Mouse (Mus musculus) lung, postnatal 0 days (tissue): Measurements from ENCODE around the gene Robo1. TPM values are rescaled to one million over a fixed set of nuclear protein-coding genes. Genes with fewer than 3 reads are reported as not detected.

Experiments
- ATAC-seq: fragments of 200-750 bp; cut with Nextera tagmentation; 2 replicates; pipeline ENCODE4 v1.8.0; 2017; ENCODE audit warnings: moderate library complexity
- DNase-seq: peaks from one replicate; pipeline ENCODE4 v3.0.0-alpha.2; 2016; ENCODE audit warnings: low spot score
- H3K27ac ChIP-seq: fragments of 300-500 bp; sonication (generic); 2 replicates; pipeline ENCODE4 v1.5.1; 2014; ENCODE audit warnings: antibody characterized with exemption, mild to moderate bottlenecking, low read length, mixed read lengths
- H3K27me3 ChIP-seq: fragments of 300-500 bp; sonication (generic); replicated peaks from 2 replicates; pipeline ENCODE4 v1.6.1; 2014; ENCODE audit warnings: low read length, mixed read lengths; ENCODE audit not compliant: insufficient read depth
- H3K36me3 ChIP-seq: fragments of 300-500 bp; sonication (generic); 2 replicates; pipeline ENCODE4 v1.6.1; 2014; ENCODE audit warnings: low read length, mixed read lengths; ENCODE audit not compliant: insufficient read depth
- H3K4me1 ChIP-seq: fragments of 300-500 bp; sonication (generic); 2 replicates; pipeline ENCODE4 v1.6.1; 2014; ENCODE audit warnings: antibody characterized with exemption, low read depth, low read length, mixed read lengths; ENCODE audit not compliant: insufficient read depth
- H3K4me2 ChIP-seq: fragments of 300-500 bp; sonication (generic); replicated peaks from 2 replicates; pipeline ENCODE4 v1.6.1; 2014; ENCODE audit warnings: low read depth, mild to moderate bottlenecking, low read length, moderate library complexity, mixed read lengths
- H3K4me3 ChIP-seq: fragments of 300-500 bp; sonication (generic); 2 replicates; pipeline ENCODE4 v1.5.1; 2014; ENCODE audit warnings: low read depth, low read length
- H3K9ac ChIP-seq: fragments of 300-500 bp; sonication (generic); replicated peaks from 2 replicates; pipeline ENCODE4 v1.6.1; 2014; ENCODE audit warnings: low read depth, mild to moderate bottlenecking
- H3K9me3 ChIP-seq: fragments of 300-500 bp; sonication (generic); 2 replicates; pipeline ENCODE4 v1.6.1; 2016; ENCODE audit warnings: low read length, mixed read lengths
- CTCF ChIP-seq: IDR thresholded peaks from 2 replicates; pipeline ENCODE4 v1.5.1; 2016; ENCODE audit warnings: antibody characterized with exemption, mild to moderate bottlenecking
- EP300 ChIP-seq: IDR thresholded peaks from 2 replicates; pipeline ENCODE4 v1.6.1; 2016; ENCODE audit warnings: antibody characterized with exemption, mild to moderate bottlenecking, control low read depth
- whole genome bisulfite sequencing: fragments of 180-500 bp; shearing (Covaris S2); extraction: QIAGEN DNeasy Blood & Tissue Kit; methylation state at CpG from one replicate; pipeline ENCODE4 v1.1.7; 2014; 5-methylcytosine and 5-hydroxymethylcytosine counted together
- polyA plus RNA-seq: library from polyadenylated mRNA; unstranded; fragments of >200 nt; fragmentation: Nextera tagmentation; extraction: Ambion mirVana; gene quantifications from 2 replicates; pipeline ENCODE4 v1.2.1, GENCODE M21; 2015

The Robo1 gene
- polyA plus RNA-seq, 1 experiment from 2014 or later = 7.0 TPM

GRCm38 (mm10) chr16:72924423-72925224 lies 616.5 kb downstream of the Robo1 start:
- Histone ChIP-seq H3K27me3 (no peaks in the 10 kb centered on the region), H3K36me3 (no peaks in the 10 kb centered on the region), H3K4me2 (peak overlapping the region; percentile 52), H3K9ac (0 out of 2 replicates have a peak overlapping the region, but pooled peaks have one; percentile 8), H3K27ac (peak overlapping the region; percentile 14; the same call in 1 of the 2 replicates), H3K9me3 (no peaks in the 10 kb centered on the region), H3K4me3 (0 out of 2 replicates have a peak overlapping the region, but pooled peaks have one; percentile 8), H3K4me1 (no peaks in the 10 kb centered on the region; the same call in 1 of the 2 replicates)
- WGBS = 14% methylated on average over 15 of the region's 15 CpGs
- peak; percentile 74 for DNase-seq
- peak; percentile 87 for ATAC-seq
- TF ChIP-seq EP300 (no peak), CTCF (no peak)

GRCm38 (mm10) chr16:72928525-72929122 lies 620.5 kb downstream of the Robo1 start:
- Histone ChIP-seq H3K4me2 (no peak overlapping the region), H3K36me3 (no peaks in the 10 kb centered on the region), H3K4me3 (no peak overlapping the region), H3K9me3 (no peaks in the 10 kb centered on the region), H3K27ac (no peak overlapping the region), H3K9ac (no peak overlapping the region), H3K27me3 (no peaks in the 10 kb centered on the region), H3K4me1 (no peaks in the 10 kb centered on the region; the same call in 1 of the 2 replicates)
- no peak for TF ChIP-seq CTCF
- no peak for TF ChIP-seq EP300
- no peak for ATAC-seq
- WGBS = 67% methylated on average over 6 of the region's 6 CpGs
- no peak for DNase-seq

GRCm38 (mm10) chr16:72930871-72931270 lies 622.8 kb downstream of the Robo1 start:
- H3K4me2 ChIP-seq = no peak overlapping the region
- no peak overlapping the region for H3K4me3 ChIP-seq
- no peaks in the 10 kb centered on the region for H3K36me3 ChIP-seq
- no peaks in the 10 kb centered on the region for H3K9me3 ChIP-seq
- WGBS = 66% methylated on average over 4 of the region's 4 CpGs
- no peak overlapping the region for H3K27ac ChIP-seq
- TF ChIP-seq EP300 (no peak), CTCF (no peak)
- no peaks in the 10 kb centered on the region for H3K4me1 ChIP-seq
- no peak for DNase-seq
- H3K27me3 ChIP-seq = no peaks in the 10 kb centered on the region
- H3K9ac ChIP-seq = no peak overlapping the region
- no peak for ATAC-seq

- H3K9me3 ChIP-seq = no peaks in the 10 kb centered on the region
- H3K27me3 ChIP-seq = no peaks in the 10 kb centered on the region
- H3K27ac ChIP-seq = no peak overlapping the region
- no peak overlapping the region for H3K4me3 ChIP-seq
- TF ChIP-seq CTCF (no peak), EP300 (no peak)
- ATAC-seq (no peak), DNase-seq (no peak)
- no peaks in the 10 kb centered on the region for H3K36me3 ChIP-seq
- H3K9ac ChIP-seq = no peak overlapping the region
- H3K4me1 ChIP-seq = no peaks in the 10 kb centered on the region
- H3K4me2 ChIP-seq = no peak overlapping the region
Observed at GRCm38 (mm10) chr16:72934908-72935307, 626.8 kb downstream of the Robo1 start.

GRCm38 (mm10) chr16:72937183-72937582 lies 629.1 kb downstream of the Robo1 start:
- H3K9me3 ChIP-seq = no peaks in the 10 kb centered on the region
- H3K27me3 ChIP-seq = no peaks in the 10 kb centered on the region
- ATAC-seq = no peak
- H3K9ac ChIP-seq = no peak overlapping the region
- no peak overlapping the region for H3K4me3 ChIP-seq
- DNase-seq = no peak
- TF ChIP-seq CTCF = no peak
- no peak for TF ChIP-seq EP300
- WGBS = 38% methylated on average over 3 of the region's 3 CpGs
- no peaks in the 10 kb centered on the region for H3K36me3 ChIP-seq
- H3K27ac ChIP-seq = no peak overlapping the region
- H3K4me2 ChIP-seq = no peak overlapping the region
- H3K4me1 ChIP-seq = no peaks in the 10 kb centered on the region

GRCm38 (mm10) chr16:72939862-72940261 lies 631.8 kb downstream of the Robo1 start:
- Histone ChIP-seq H3K36me3 (no peaks in the 10 kb centered on the region), H3K27me3 (no peaks in the 10 kb centered on the region), H3K4me3 (no peak overlapping the region), H3K9me3 (no peaks in the 10 kb centered on the region), H3K4me1 (no peaks in the 10 kb centered on the region), H3K4me2 (no peak overlapping the region), H3K27ac (no peak overlapping the region), H3K9ac (no peak overlapping the region)
- DNase-seq = no peak
- TF ChIP-seq EP300 (no peak), CTCF (no peak)
- 88% methylated on average over 3 of the region's 3 CpGs for WGBS
- no peak for ATAC-seq
